Mouse (Mus musculus) kidney, postnatal 14 days (tissue): ENCODE data around the gene Hist3h2ba.
A peak's percentile ranks its signal among the peaks of the same experiment; 100 is the strongest.

Source experiments
- DNase-seq: peaks from one replicate; pipeline ENCODE4 v3.0.0; 2022; ENCODE audit warnings: mixed read lengths

Hist3h2ba gene

GRCm38 (mm10) chr11:58948542-58949479 lies at the start of gene Hist3h2ba:
Hist3h2ba (plus strand) TSS chr11:58948920.
- DNase-seq = peak; percentile 72

- DNase-seq = no peak
Observed at GRCm38 (mm10) chr11:58901080-58901479, 47.6 kb upstream of the Hist3h2ba start.

DNA sequence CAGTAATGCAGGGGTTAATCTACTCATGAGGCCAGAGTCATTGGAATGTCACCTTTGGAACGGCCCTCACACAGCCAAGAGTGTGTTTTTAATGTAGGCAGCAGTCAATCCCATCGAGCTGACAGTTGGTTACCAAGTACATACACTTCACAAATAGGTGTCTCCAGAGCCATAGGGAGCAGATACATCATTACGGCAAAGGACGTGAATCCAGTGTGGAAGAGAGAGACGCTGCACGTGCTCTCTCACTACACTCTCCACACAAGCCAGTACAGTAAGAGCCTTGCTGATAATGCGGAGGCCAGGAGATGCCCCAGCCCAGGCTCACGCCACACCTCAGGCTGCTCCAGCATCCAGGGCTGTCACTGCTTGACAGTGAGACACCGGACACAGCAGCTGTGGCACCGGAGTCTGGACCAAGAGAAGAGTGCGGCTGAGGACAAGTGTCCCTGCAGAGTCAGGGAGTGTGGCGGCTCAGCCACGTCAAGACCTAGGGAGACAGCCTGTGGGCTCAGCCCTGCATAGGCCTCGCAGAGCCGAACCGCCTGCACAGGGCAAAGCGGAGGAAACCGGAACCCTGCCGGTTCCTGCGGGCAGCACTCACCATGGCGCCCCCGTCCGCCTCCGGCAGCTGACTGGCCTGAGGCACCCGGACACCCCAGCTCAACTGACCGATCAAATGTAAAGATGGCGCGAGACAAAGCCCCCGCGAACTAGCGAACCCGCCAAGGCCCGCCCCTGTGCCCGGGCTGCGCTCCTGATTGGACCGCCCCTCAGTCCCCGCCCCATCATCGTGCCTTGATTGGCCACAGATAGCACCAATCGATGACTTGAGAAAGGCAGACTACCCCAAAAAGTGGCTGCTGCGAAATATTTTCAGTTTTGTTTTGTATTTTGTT lies 45.0 kb upstream of the Hist3h2ba start, which contains the start of gene Zfp39:
TSS of gene Zfp39 (minus strand) at position 715 of the 899 bp plus-strand sequence.
- DNase-seq = peak; percentile 96

GRCm38 (mm10) chr11:58904410-58904718 lies 44.4 kb upstream of the Hist3h2ba start:
- no peak for DNase-seq

GRCm38 (mm10) chr11:58904838-58905237 lies 43.9 kb upstream of the Hist3h2ba start:
- peak; percentile 17 for DNase-seq

DNA sequence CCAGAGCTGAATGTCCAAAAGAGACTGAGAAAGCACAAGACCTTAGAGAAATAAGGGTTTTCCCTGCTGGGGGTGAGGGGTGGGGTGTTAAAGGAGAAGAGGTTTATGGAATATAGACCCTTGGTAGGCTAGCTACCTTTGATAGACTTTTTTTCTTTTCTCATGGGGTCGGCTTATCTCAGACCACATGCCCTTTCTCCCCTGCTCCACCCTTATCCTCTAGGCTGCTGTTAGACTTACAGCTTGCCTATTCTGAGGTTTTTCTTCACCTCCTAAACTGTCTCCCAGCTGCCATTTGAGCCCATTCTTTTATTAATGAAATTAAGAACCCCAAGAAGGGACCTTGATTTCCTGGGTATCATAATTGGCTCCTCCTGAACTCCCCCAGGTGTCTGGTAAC lies 34.9 kb upstream of the Hist3h2ba start:
- DNase-seq = no peak

- peak; percentile 37 for DNase-seq
Observed at GRCm38 (mm10) chr11:58914461-58915028, 34.2 kb upstream of the Hist3h2ba start.

GRCm38 (mm10) chr11:58916879-58917744 lies 31.6 kb upstream of the Hist3h2ba start:
- DNase-seq = peak; percentile 41

GRCm38 (mm10) chr11:58917745-58918366 lies 30.9 kb upstream of the Hist3h2ba start, which contains the start of gene Btnl10:
Btnl10 (plus strand) TSS chr11:58917908.
- no peak for DNase-seq

GRCm38 (mm10) chr11:58918759-58919158 lies 30.0 kb upstream of the Hist3h2ba start:
- no peak for DNase-seq

- no peak for DNase-seq
Observed at GRCm38 (mm10) chr11:58922420-58922819, 26.3 kb upstream of the Hist3h2ba start.

DNA sequence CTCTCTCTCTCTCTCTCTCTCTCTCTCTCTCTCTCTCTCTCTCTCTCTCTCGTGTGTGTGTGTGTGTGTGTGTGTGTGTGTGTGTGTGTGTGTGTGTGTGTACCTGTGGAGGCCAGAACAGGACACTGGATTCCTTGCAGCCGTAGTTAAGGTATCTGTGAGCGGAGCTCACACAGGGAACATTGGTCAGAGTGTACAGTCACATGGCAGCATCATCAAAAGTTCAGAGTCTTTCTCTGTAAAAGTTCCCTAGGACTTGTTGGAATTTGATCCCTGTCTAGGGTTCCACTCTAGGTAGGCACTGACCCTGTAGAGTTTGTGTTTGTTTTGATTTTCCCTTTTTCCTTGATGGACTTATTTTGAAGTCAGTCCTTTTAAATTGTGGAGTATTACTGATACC lies 22.1 kb upstream of the Hist3h2ba start:
- DNase-seq = peak; percentile 40

DNA sequence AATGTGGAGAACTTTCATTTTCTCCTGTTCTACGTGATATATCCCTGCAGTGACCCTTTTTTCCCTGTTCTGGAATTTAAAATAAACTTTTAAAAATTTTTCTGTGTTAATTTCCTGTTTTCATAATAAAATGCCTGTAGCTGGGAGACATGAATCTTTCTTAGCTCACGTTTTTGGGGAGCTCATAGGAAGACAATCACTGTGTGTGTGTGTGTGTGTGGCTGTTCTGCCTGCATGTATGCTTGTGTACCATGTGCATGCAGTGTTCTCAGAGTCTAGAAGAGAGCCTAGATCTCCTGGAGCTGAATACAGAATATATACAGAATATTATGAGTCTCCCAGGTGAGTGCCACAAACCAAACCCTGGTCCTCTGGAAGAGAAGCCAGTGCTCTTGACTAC lies 21.7 kb upstream of the Hist3h2ba start:
- DNase-seq = no peak

DNA sequence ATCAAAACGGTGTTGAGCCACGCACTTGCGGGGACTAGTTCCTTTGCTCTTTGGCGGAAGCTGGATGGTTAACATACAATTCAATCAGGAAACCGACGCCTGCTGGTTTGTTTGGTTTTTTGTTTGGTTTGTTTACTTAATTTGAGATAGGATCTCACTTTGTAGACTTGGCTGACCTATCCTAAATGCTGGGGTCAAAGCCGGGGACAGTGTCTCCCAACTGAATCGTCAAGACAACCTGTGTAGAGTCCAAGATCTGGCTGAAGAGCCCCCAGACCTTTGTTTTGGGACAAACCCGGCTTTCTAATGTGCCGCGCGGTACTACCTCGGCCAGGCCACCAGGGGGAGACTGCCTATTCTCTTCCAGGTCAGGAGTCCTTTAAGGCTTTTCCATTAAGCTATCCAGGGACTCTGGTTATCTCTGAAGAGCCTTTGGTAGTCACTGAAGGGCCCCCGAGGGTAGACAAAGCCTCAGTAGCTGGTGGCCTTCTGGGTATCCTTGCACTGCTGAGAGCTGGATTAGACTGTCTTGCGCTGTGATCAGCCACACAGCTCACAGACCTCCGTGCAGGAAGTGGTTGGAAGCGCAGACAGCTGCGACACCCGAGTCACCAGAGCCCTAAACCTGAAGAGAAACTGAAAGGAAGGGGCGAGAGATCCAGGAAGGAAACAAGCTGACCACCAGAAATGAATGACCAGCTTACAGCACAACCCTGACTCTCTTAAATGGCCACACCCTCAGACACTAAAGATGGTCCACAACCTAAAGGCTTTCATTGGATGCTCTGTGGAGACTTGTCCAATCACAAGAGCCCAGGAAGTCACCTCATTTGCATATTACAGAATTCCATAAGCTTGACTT lies 20.7 kb upstream of the Hist3h2ba start:
- DNase-seq = peak; percentile 58

DNA sequence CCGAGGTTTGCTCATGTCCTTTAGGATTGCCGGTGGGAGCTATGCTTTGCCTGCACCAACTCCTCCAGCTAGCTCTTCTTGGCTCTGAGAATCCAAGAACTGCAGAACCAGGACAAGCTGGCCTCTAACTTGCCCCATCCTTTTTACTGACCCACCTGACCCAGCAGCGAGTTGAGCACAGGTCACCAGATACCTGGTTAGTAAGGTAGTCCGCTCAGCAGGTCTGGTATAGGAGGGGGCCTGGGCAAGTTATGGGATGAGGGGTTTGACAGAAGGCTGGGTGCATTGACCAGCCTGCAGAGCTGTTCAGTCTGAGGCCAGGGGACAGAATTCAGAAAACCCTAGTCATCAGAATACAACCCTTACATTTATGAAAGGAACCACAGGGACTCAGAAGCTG lies 19.7 kb upstream of the Hist3h2ba start:
- DNase-seq = no peak

DNA sequence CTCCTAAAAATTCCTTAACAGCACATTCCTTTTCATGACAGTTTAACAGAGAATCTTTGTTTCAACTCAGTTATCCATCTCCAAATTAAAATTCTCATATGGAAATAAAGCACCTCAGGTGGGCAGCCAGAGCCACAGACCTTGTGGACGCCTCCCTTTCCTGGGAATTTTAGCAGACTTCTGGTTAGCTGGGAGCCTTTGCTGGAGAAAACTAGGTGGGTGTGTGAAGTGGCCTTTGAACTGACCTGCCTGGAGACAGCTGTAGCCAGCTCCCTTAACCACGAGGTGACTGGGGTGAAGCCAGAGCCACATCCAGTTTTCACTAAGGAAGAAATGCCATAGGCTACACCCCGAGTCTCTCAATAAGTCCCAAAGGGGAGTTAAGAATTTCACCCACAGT lies 19.1 kb upstream of the Hist3h2ba start:
- DNase-seq = peak; percentile 49

DNA sequence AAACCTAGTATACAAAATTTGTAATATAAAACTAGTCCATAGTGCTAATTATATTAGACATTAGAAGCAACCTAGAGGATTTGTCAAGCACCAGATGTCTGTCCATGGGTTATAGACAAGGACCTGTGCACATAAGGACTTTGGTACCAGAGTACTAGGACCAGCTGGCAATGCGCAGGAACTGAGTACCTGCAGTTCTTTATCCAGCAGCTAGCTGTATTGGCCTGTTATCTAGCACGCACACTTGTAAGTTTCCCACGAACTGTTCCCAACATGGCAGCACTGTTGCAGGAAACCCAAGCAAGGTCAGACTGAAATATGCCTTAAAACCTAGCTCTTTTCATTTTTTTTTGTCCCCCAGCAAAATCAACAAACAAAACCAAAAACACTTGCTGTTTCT lies 18.5 kb upstream of the Hist3h2ba start:
- DNase-seq = no peak

- DNase-seq = no peak
Observed at GRCm38 (mm10) chr11:58931576-58931975, 17.1 kb upstream of the Hist3h2ba start.

DNA sequence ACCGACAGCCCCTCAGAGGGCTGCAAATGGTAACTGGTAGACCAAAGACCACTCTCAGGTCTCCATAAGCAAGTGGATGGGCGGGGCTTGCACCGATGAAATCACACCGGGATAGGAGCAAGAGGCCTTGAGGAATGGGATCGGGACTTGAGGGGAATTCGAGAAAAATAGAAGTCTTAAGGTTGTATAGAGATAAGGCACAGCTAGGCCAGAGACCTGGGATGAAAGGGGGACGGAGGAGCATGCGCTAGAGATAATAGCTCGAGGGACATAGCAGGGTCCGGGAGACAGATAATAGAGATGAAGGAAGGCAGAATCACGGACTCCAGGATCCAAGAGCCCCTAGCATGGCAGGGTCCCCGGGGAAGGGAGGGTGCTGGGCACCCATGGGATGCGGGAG lies 10.8 kb upstream of the Hist3h2ba start:
- DNase-seq = no peak

DNA sequence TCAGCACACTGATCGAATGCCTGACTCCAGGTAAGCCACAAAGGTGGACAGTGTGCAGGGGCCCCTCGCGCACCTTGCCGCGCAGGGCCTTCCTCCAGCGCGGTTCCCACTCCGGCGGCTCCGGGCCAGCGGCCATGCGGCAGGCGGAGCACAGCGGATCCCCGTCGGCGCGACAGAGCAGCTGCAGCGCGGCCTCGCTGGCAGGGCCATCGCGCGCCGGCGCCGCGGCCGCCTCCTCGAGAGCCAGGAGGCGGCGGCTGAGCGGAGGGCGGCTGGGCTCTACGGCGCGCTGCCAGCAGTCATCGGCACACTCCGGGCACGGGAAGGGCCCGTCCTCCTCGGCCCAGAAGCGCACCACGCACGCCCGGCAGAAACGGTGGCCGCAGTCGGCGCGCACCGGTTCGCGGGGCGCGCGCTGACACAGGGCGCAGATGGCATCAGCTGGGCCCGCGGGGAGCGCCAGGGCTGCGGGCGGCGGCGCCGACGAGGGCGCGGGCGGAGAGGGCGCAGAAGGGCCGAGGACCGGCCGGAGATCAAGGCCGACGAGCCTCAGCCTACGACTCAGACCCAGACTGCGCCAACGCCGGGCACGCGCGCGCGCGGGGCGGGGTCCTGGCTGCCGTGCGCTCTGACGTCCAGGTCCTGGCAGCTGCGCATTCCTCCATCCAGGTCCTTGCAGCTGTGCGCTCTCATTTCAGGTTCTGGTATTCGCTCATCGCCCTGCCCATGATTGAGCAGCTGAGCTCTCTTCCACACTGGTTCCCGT lies 10.2 kb upstream of the Hist3h2ba start, which contains the start of gene Rnf187:
TSS of gene Rnf187 (minus strand) at position 595 of the 766 bp plus-strand sequence.
- DNase-seq = peak; percentile 96
